Mouse (Mus musculus) central nervous system, embryonic 18 days (tissue): Measurements from ENCODE around the gene Olfr1364. TPM values are rescaled to one million over a fixed set of nuclear protein-coding genes. Genes with fewer than 3 reads are reported as not detected.

Experiments
- polyA plus RNA-seq: library from polyadenylated mRNA; depleted of rRNA; stranded (reverse); fragments of >200 nt; gene quantifications from 2 replicates; pipeline ENCODE4 v1.2.3, GENCODE M21; 2012; rRNA removed

The Olfr1364 gene
- not detected in 2 replicates for polyA plus RNA-seq

DNA sequence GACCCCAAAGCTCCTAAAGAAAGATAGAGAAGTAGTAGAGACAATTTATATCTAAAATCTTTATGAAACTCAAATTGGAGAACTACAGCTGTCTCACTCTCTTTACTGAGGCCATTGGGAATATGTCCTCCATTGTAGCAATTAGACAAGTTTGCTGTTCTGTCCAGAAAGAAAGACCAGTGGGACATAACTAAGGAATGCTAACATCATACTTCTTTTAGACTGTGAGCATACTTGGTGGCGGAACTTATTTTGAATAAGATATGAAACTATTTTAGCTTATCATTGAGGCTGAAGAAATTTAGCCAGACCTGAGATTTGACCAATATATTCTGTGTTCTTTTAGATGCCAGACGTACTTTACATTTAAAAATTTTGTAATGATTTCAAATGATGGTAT, at the start of gene Olfr1364:
Olfr1364 (minus strand) TSS at position 101 of the 400 bp plus-strand sequence.

DNA sequence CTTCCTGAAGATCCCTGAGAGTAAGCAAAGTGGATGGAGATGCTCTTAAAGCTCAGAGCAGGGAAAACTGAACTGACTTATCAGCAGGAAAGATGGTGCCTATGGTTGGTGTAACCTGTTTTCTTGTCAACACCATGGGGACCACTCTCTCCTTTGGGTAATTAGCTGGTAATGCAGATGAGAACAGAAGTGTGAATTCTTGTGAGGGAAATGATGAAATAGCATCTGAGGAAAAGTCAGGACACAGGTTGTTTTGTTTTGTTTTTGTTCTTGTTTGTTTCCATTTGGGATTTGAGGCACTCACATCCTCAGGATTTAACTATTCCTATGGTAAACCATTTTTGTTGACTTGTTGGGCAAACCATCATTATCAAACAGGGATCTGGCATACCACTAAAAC, 32.4 kb upstream of the Olfr1364 start, which contains the start of gene Olfr1362:
Olfr1362 (minus strand) TSS at position 101 of the 400 bp plus-strand sequence.

DNA sequence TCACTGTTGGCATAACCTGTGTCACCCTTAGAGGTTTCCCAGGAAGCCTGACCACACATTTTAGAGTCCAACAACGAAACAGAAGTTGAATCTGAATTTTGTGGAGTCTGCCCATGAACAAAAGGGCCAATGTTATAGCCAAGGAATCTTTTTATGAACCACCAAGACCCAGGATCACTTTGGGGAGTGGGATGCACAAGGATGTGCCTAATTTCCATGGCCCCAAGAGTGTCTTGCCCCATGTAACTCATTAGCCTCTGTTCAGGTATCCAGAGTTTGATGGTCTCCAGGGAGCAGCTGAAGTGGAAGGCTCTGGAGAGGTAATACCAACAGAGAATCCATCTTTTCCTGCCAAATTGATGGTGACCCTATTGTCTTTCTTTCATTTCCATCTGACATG, 21.8 kb downstream of the Olfr1364 start, which contains the start of gene Olfr1535:
Olfr1535 (minus strand) TSS at position 101 of the 400 bp plus-strand sequence.

GRCm38 (mm10) chr13:21542708-21543107, 38.9 kb downstream of the Olfr1364 start, which contains the start of gene Olfr1366:
Olfr1366 (minus strand) TSS chr13:21542808.

GRCm38 (mm10) chr13:21530781-21531201, 50.8 kb downstream of the Olfr1364 start, which contains the start of gene Zkscan8:
Zkscan8 (minus strand) TSS chr13:21531120.

Other genes with a start within 250 kb of the Olfr1364 start
- not detected in 2 replicates for gene Olfr1367, start 234.8 kb downstream of the Olfr1364 start, polyA plus RNA-seq
- 9.0 TPM in 2 replicates for gene Zscan12, start 218.9 kb downstream of the Olfr1364 start, polyA plus RNA-seq
- gene Zkscan3, start 179.0 kb downstream of the Olfr1364 start, polyA plus RNA-seq: 66.5 and 71.3 TPM in 2 replicates
- gene Pgbd1, start 140.7 kb downstream of the Olfr1364 start, polyA plus RNA-seq: 3.7 and 4.3 TPM in 2 replicates
- gene Zscan26, start 128.0 kb downstream of the Olfr1364 start, polyA plus RNA-seq: 39.3 and 43.0 TPM in 2 replicates
- 0.78 and 0.91 TPM in 2 replicates for gene Nkapl, start 113.2 kb downstream of the Olfr1364 start, polyA plus RNA-seq
- gene Zkscan4, start 102.9 kb downstream of the Olfr1364 start, polyA plus RNA-seq: 6.5 and 7.1 TPM in 2 replicates
- not detected in 2 replicates for gene Gm10065, start 102.3 kb downstream of the Olfr1364 start, polyA plus RNA-seq
- gene AK157302, start 86.5 kb downstream of the Olfr1364 start, polyA plus RNA-seq: 0.43 and 0.57 TPM in 2 replicates
- 3.5 and 11.8 TPM in 2 replicates for gene Gm11273, start 80.3 kb downstream of the Olfr1364 start, polyA plus RNA-seq
- gene Zkscan8, start 50.6 kb downstream of the Olfr1364 start, polyA plus RNA-seq: 7.2 and 7.3 TPM in 2 replicates
- gene Olfr1366, start 39.0 kb downstream of the Olfr1364 start, polyA plus RNA-seq: not detected in 2 replicates
- not detected in 2 replicates for gene Olfr1535, start 21.9 kb downstream of the Olfr1364 start, polyA plus RNA-seq
- not detected in 2 replicates for gene Olfr1362, start 32.3 kb upstream of the Olfr1364 start, polyA plus RNA-seq
- not detected in 2 replicates for gene Olfr11, start 60.8 kb upstream of the Olfr1364 start, polyA plus RNA-seq
- gene Olfr1361, start 81.6 kb upstream of the Olfr1364 start, polyA plus RNA-seq: not detected in 2 replicates
- gene Olfr1360, start 95.6 kb upstream of the Olfr1364 start, polyA plus RNA-seq: not detected in 2 replicates
- gene Olfr1359, start 116.4 kb upstream of the Olfr1364 start, polyA plus RNA-seq: not detected in 2 replicates
- 1.0 and 1.4 TPM in 2 replicates for gene Hist1h2bl, start 134.4 kb upstream of the Olfr1364 start, polyA plus RNA-seq
- gene Hist1h2ai, start 134.7 kb upstream of the Olfr1364 start, polyA plus RNA-seq: 3.4 and 7.2 TPM in 2 replicates
- 7.7 and 8.9 TPM in 2 replicates for gene Hist1h3h, start 135.9 kb upstream of the Olfr1364 start, polyA plus RNA-seq
- gene Hist1h2bm, start 140.3 kb upstream of the Olfr1364 start, polyA plus RNA-seq: 2.3 and 3.4 TPM in 2 replicates
- 4.5 TPM in 2 replicates for gene Hist1h4j, start 153.3 kb upstream of the Olfr1364 start, polyA plus RNA-seq
- gene Hist1h4k, start 168.7 kb upstream of the Olfr1364 start, polyA plus RNA-seq: 5.4 and 10.0 TPM in 2 replicates
- 4.8 and 5.9 TPM in 2 replicates for gene Hist1h2ak, start 172.1 kb upstream of the Olfr1364 start, polyA plus RNA-seq
- 1.6 and 3.0 TPM in 2 replicates for gene Hist1h2bn, start 172.4 kb upstream of the Olfr1364 start, polyA plus RNA-seq
- gene Hist1h1b, start 198.9 kb upstream of the Olfr1364 start, polyA plus RNA-seq: 0.70 and 1.2 TPM in 2 replicates
- 6.0 and 8.7 TPM in 2 replicates for gene Hist1h3i, start 201.6 kb upstream of the Olfr1364 start, polyA plus RNA-seq
- gene Hist1h2an, start 205.5 kb upstream of the Olfr1364 start, polyA plus RNA-seq: 1.2 and 1.3 TPM in 2 replicates
- 0.28 and 0.64 TPM in 2 replicates for gene Hist1h2bp, start 205.7 kb upstream of the Olfr1364 start, polyA plus RNA-seq
- 1.2 and 3.8 TPM in 2 replicates for gene Hist1h2bq, start 228.4 kb upstream of the Olfr1364 start, polyA plus RNA-seq
- gene Hist1h2ao, start 228.7 kb upstream of the Olfr1364 start, polyA plus RNA-seq: not detected in 2 replicates
- gene Hist1h4m, start 230.0 kb upstream of the Olfr1364 start, polyA plus RNA-seq: not detected in 2 replicates